Mouse (Mus musculus): ENCODE measurements around the gene Zswim1. TPM values are rescaled to one million over a fixed set of nuclear protein-coding genes. Genes with fewer than 3 reads are reported as not detected.

Zswim1 gene
- total and polyA plus RNA-seq, 2 experiments, result 0.55 to 4.4 TPM

DNA sequence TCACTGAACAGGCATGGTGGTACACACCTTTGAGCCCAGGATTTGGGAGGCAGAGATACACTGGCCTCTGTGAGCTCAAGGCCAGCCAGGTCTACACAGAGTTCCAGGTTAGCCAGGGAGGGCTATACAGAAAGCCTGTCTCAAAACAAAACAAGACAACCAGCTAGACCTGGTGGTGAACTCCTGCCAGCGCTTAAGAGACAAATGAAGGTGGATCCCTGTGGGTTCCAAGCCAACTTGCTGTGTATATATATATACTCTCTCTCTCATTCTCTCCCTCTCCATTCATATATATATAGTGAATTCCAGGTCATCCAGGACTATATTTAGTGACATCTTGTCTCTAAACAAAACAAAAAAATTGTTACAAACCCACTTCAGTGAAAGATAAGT, 18.6 kb upstream of the Zswim1 start:
- WGBS, result 23% methylated on average over 1 of the region's 1 CpGs
- Histone ChIP-seq H3K27me3 (ENCODE audit: control insufficient read depth, insufficient read depth, low read length) (no peaks in the 10 kb centered on the region), H3K79me2 (ENCODE audit: control insufficient read depth, insufficient read depth, low read length) (peaks cover 10% of the 10 kb centered on the region; the same call in 1 of the 2 replicates), H3K9ac (ENCODE audit: low read depth, low read length) (peak overlapping the region; percentile 87; the same call in 1 of the 2 replicates), H3K4me1 (ENCODE audit: control insufficient read depth, insufficient read depth, low read length) (peaks cover 9% of the 10 kb centered on the region), H3K27ac (replicated peaks; ENCODE audit: insufficient read depth, low read depth, low read length) (peak overlapping the region; percentile 76), H3K36me3 (ENCODE audit: control insufficient read depth, insufficient read depth, low read length) (no peaks in the 10 kb centered on the region), H3K4me3 (ENCODE audit: insufficient read depth, low read depth, low read length) (peak overlapping the region; percentile 77)
- TF ChIP-seq CTCF (IDR thresholded peaks at IDR 0.05; ENCODE audit: low read depth, low read length) (no peak), POLR2A (IDR thresholded peaks at IDR 0.05; ENCODE audit: extremely low read depth, insufficient read depth, low read length) (no peak)
- no peak for DNase-seq (ENCODE audit: extremely low read depth, low read depth, low spot score)

- Histone ChIP-seq H3K27me3 (ENCODE audit: control insufficient read depth, insufficient read depth, low read length) (no peaks in the 10 kb centered on the region), H3K4me1 (ENCODE audit: control insufficient read depth, insufficient read depth, low read length) (peaks cover 9% of the 10 kb centered on the region), H3K27ac (replicated peaks; ENCODE audit: insufficient read depth, low read depth, low read length) (peak within 1 kb of the TSS; percentile 87), H3K4me3 (ENCODE audit: insufficient read depth, low read depth, low read length) (peak within 1 kb of the TSS; percentile 77), H3K36me3 (ENCODE audit: control insufficient read depth, insufficient read depth, low read length) (no peaks in the 10 kb centered on the region), H3K79me2 (ENCODE audit: control insufficient read depth, insufficient read depth, low read length) (peaks cover 10% of the 10 kb centered on the region; the same call in 1 of the 2 replicates), H3K9ac (ENCODE audit: low read depth, low read length) (peak within 1 kb of the TSS; percentile 87)
- under 1% methylated on average over 47 of the region's 47 CpGs for WGBS
- DNase-seq (ENCODE audit: extremely low read depth, low read depth, low spot score), result peak; percentile 98
- TF ChIP-seq POLR2A (IDR thresholded peaks at IDR 0.05; ENCODE audit: extremely low read depth, insufficient read depth, low read length), result peak; percentile 85
- TF ChIP-seq CTCF (IDR thresholded peaks at IDR 0.05; ENCODE audit: low read depth, low read length), result no peak
These were observed 17.8 kb upstream of the Zswim1 start, which contains the start of the genes Acot8 and Zswim3 for GRCm38 (mm10) chr2:164804533-164805331. Gene Acot8 (minus strand): TSS chr2:164804882. Gene Zswim3 (plus strand): TSS chr2:164805098.

GRCm38 (mm10) chr2:164805332-164805718, 17.2 kb upstream of the Zswim1 start:
- Histone ChIP-seq H3K9ac (ENCODE audit: low read depth, low read length) (peak overlapping the region; percentile 78), H3K79me2 (ENCODE audit: control insufficient read depth, insufficient read depth, low read length) (peaks cover 10% of the 10 kb centered on the region; the same call in 1 of the 2 replicates), H3K36me3 (ENCODE audit: control insufficient read depth, insufficient read depth, low read length) (no peaks in the 10 kb centered on the region), H3K27ac (replicated peaks; ENCODE audit: insufficient read depth, low read depth, low read length) (peak overlapping the region; percentile 87), H3K4me3 (ENCODE audit: insufficient read depth, low read depth, low read length) (peak overlapping the region; percentile 68), H3K27me3 (ENCODE audit: control insufficient read depth, insufficient read depth, low read length) (no peaks in the 10 kb centered on the region), H3K4me1 (ENCODE audit: control insufficient read depth, insufficient read depth, low read length) (peaks cover 9% of the 10 kb centered on the region)
- no peak for DNase-seq (ENCODE audit: extremely low read depth, low read depth, low spot score)
- 1% methylated on average over 21 of the region's 21 CpGs for WGBS
- no peak for TF ChIP-seq CTCF (IDR thresholded peaks at IDR 0.05; ENCODE audit: low read depth, low read length)
- no peak for TF ChIP-seq POLR2A (IDR thresholded peaks at IDR 0.05; ENCODE audit: extremely low read depth, insufficient read depth, low read length)

DNA sequence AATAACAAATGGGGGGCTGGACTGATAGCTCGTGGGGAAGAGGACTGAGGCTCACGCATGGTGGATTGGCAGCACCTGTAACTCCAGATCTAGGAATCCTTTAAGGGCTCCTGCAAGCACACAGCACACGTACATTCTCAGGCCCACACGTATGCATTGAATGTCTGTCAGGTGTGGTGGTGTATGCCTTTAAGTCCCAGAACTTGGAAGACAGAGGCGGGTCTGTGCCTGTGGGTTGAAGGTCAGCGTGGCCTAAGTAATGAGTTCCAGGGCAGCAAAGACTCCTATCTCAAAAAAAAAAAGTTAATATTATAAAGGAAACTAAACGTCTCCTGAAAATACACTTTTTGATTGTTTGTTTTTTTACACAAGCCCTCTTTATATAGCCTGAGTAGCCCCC, 15.9 kb upstream of the Zswim1 start:
- TF ChIP-seq POLR2A (IDR thresholded peaks at IDR 0.05; ENCODE audit: extremely low read depth, insufficient read depth, low read length), result no peak
- no peak for TF ChIP-seq CTCF (IDR thresholded peaks at IDR 0.05; ENCODE audit: low read depth, low read length)
- H3K27me3 ChIP-seq (ENCODE audit: control insufficient read depth, insufficient read depth, low read length), result no peaks in the 10 kb centered on the region
- H3K4me1 ChIP-seq (ENCODE audit: control insufficient read depth, insufficient read depth, low read length), result peaks cover 9% of the 10 kb centered on the region
- H3K27ac ChIP-seq (replicated peaks; ENCODE audit: insufficient read depth, low read depth, low read length), result no peak overlapping the region
- 75% methylated on average over 7 of the region's 7 CpGs for WGBS
- H3K36me3 ChIP-seq (ENCODE audit: control insufficient read depth, insufficient read depth, low read length), result no peaks in the 10 kb centered on the region
- H3K9ac ChIP-seq (ENCODE audit: low read depth, low read length), result no peak overlapping the region
- no peak for DNase-seq (ENCODE audit: extremely low read depth, low read depth, low spot score)
- H3K4me3 ChIP-seq (ENCODE audit: insufficient read depth, low read depth, low read length), result no peak overlapping the region
- H3K79me2 ChIP-seq (ENCODE audit: control insufficient read depth, insufficient read depth, low read length), result peaks cover 10% of the 10 kb centered on the region; the same call in 1 of the 2 replicates

DNA sequence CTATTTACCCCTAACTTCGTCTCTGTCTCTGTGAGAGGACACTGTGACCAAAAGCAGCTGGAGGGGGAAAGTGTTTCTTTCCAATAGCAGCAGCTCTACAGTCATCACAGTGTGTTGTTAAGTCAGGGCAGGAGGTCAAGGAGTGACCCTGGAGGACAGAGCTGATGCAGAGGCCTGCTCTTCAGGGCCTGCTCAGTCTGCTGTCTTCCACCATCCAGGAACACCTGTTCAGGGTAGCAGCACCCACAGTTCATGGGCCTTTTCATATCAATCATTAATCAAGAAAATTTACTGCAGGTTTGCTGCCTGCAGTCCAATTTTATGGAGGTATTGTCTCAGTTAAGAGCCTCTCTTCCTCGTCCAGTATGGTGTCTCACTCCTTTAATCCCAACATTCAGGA, 8.9 kb upstream of the Zswim1 start:
- Histone ChIP-seq H3K4me3 (ENCODE audit: insufficient read depth, low read depth, low read length) (no peak overlapping the region), H3K79me2 (ENCODE audit: control insufficient read depth, insufficient read depth, low read length) (no peaks in the 10 kb centered on the region), H3K4me1 (ENCODE audit: control insufficient read depth, insufficient read depth, low read length) (no peaks in the 10 kb centered on the region), H3K36me3 (ENCODE audit: control insufficient read depth, insufficient read depth, low read length) (no peaks in the 10 kb centered on the region), H3K9ac (ENCODE audit: low read depth, low read length) (no peak overlapping the region), H3K27ac (replicated peaks; ENCODE audit: insufficient read depth, low read depth, low read length) (no peak overlapping the region), H3K27me3 (ENCODE audit: control insufficient read depth, insufficient read depth, low read length) (no peaks in the 10 kb centered on the region)
- WGBS, result 76% methylated on average over 2 of the region's 2 CpGs
- no peak for DNase-seq (ENCODE audit: extremely low read depth, low read depth, low spot score)
- TF ChIP-seq POLR2A (IDR thresholded peaks at IDR 0.05; ENCODE audit: extremely low read depth, insufficient read depth, low read length), result no peak

GRCm38 (mm10) chr2:164815348-164815747, 7.1 kb upstream of the Zswim1 start:
- no peaks in the 10 kb centered on the region for H3K4me1 ChIP-seq (ENCODE audit: control insufficient read depth, insufficient read depth, low read length)
- no peak for TF ChIP-seq CTCF (IDR thresholded peaks at IDR 0.05; ENCODE audit: low read depth, low read length)
- no peak for TF ChIP-seq POLR2A (IDR thresholded peaks at IDR 0.05; ENCODE audit: extremely low read depth, insufficient read depth, low read length)
- H3K79me2 ChIP-seq (ENCODE audit: control insufficient read depth, insufficient read depth, low read length), result no peaks in the 10 kb centered on the region
- H3K27me3 ChIP-seq (ENCODE audit: control insufficient read depth, insufficient read depth, low read length), result no peaks in the 10 kb centered on the region
- H3K27ac ChIP-seq (replicated peaks; ENCODE audit: insufficient read depth, low read depth, low read length), result no peak overlapping the region
- H3K36me3 ChIP-seq (ENCODE audit: control insufficient read depth, insufficient read depth, low read length), result no peaks in the 10 kb centered on the region
- WGBS, result 87% methylated on average over 5 of the region's 5 CpGs
- DNase-seq (ENCODE audit: extremely low read depth, low read depth, low spot score), result no peak
- no peak overlapping the region for H3K9ac ChIP-seq (ENCODE audit: low read depth, low read length)
- H3K4me3 ChIP-seq (ENCODE audit: insufficient read depth, low read depth, low read length), result no peak overlapping the region

All from liver, adult 2 months (tissue).